Mouse (Mus musculus): ENCODE results near the gene Ddb2. TPM values are rescaled to one million over a fixed set of nuclear protein-coding genes. Genes with fewer than 3 reads are reported as not detected.
A peak's percentile ranks its signal among the peaks of the same experiment; 100 is the strongest.

Ddb2 gene
- polyA plus RNA-seq, 1 experiment: 1.2 TPM

GRCm38 (mm10) chr2:91182405-91183147 is 54.2 kb downstream of the Ddb2 start:
- TF ChIP-seq CTCF (IDR thresholded peaks at IDR 0.05; ENCODE audit: control insufficient read depth, insufficient read depth, insufficient read length): no peak
- TF ChIP-seq MAX (IDR thresholded peaks at IDR 0.05): no peak
- TF ChIP-seq FOSL1 (IDR thresholded peaks at IDR 0.05; ENCODE audit: insufficient read depth, low read length, poor library complexity, severe bottlenecking): no peak
- no peak for TF ChIP-seq MYOD1 (IDR thresholded peaks at IDR 0.05; ENCODE audit: control insufficient read depth, insufficient read length, low read depth)
- no peak for TF ChIP-seq MYOG (IDR thresholded peaks at IDR 0.05; ENCODE audit: control insufficient read depth, extremely low read depth, insufficient read length)
- TF ChIP-seq USF1 (IDR thresholded peaks at IDR 0.05; ENCODE audit: low read depth): no peak
- TF ChIP-seq CEBPB (IDR thresholded peaks at IDR 0.05; ENCODE audit: low read depth): no peak
- H3K4me3 ChIP-seq (ENCODE audit: insufficient read depth, poor library complexity, severe bottlenecking): peak overlapping the region; percentile 74
- no peaks in the 10 kb centered on the region for H3K79me3 ChIP-seq (ENCODE audit: low read depth)
- peaks cover 4% of the 10 kb centered on the region for H3K36me3 ChIP-seq (ENCODE audit: control insufficient read depth, insufficient read depth)
- no peaks in the 10 kb centered on the region for H3K27me3 ChIP-seq (ENCODE audit: control insufficient read depth, insufficient read depth, insufficient read length)
- peaks cover 7% of the 10 kb centered on the region for H3K79me2 ChIP-seq (ENCODE audit: control insufficient read depth, insufficient read depth)
- peak overlapping the region; percentile 60 for H3ac ChIP-seq (ENCODE audit: control insufficient read depth, insufficient read length, low read depth)

GRCm38 (mm10) chr2:91182016-91182404 is 54.8 kb downstream of the Ddb2 start:
- Histone ChIP-seq H3K36me3 (ENCODE audit: control insufficient read depth, insufficient read depth) (peaks cover 5% of the 10 kb centered on the region), H3K79me2 (ENCODE audit: control insufficient read depth, insufficient read depth) (peaks cover 7% of the 10 kb centered on the region), H3ac (ENCODE audit: control insufficient read depth, insufficient read length, low read depth) (peak overlapping the region; percentile 41), H3K79me3 (ENCODE audit: low read depth) (no peaks in the 10 kb centered on the region), H3K27me3 (ENCODE audit: control insufficient read depth, insufficient read depth, insufficient read length) (no peaks in the 10 kb centered on the region), H3K4me3 (ENCODE audit: insufficient read depth, poor library complexity, severe bottlenecking) (peak overlapping the region; percentile 74)
- no peak for TF ChIP-seq FOSL1 (IDR thresholded peaks at IDR 0.05; ENCODE audit: insufficient read depth, low read length, poor library complexity, severe bottlenecking)
- no peak for TF ChIP-seq CTCF (IDR thresholded peaks at IDR 0.05; ENCODE audit: control insufficient read depth, insufficient read depth, insufficient read length)
- no peak for TF ChIP-seq MYOD1 (IDR thresholded peaks at IDR 0.05; ENCODE audit: control insufficient read depth, insufficient read length, low read depth)
- TF ChIP-seq USF1 (IDR thresholded peaks at IDR 0.05; ENCODE audit: low read depth): no peak
- no peak for TF ChIP-seq MAX (IDR thresholded peaks at IDR 0.05)
- TF ChIP-seq CEBPB (IDR thresholded peaks at IDR 0.05; ENCODE audit: low read depth): no peak
- TF ChIP-seq MYOG (IDR thresholded peaks at IDR 0.05; ENCODE audit: control insufficient read depth, extremely low read depth, insufficient read length): no peak

- H3K79me2 ChIP-seq (ENCODE audit: control insufficient read depth, insufficient read depth): peaks cover 7% of the 10 kb centered on the region
Observed at GRCm38 (mm10) chr2:91180706-91181105, 56.1 kb downstream of the Ddb2 start.

GRCm38 (mm10) chr2:91179825-91180224 is 57.0 kb downstream of the Ddb2 start:
- Histone ChIP-seq H3K79me3 (ENCODE audit: low read depth) (no peaks in the 10 kb centered on the region), H3K4me3 (ENCODE audit: insufficient read depth, poor library complexity, severe bottlenecking) (no peak overlapping the region), H3K27me3 (ENCODE audit: control insufficient read depth, insufficient read depth, insufficient read length) (no peaks in the 10 kb centered on the region), H3ac (ENCODE audit: control insufficient read depth, insufficient read length, low read depth) (no peak overlapping the region), H3K79me2 (ENCODE audit: control insufficient read depth, insufficient read depth) (peaks cover 7% of the 10 kb centered on the region), H3K36me3 (ENCODE audit: control insufficient read depth, insufficient read depth) (peaks cover 9% of the 10 kb centered on the region)
- TF ChIP-seq USF1 (IDR thresholded peaks at IDR 0.05; ENCODE audit: low read depth): no peak
- TF ChIP-seq CTCF (IDR thresholded peaks at IDR 0.05; ENCODE audit: control insufficient read depth, insufficient read depth, insufficient read length): no peak
- no peak for TF ChIP-seq MYOD1 (IDR thresholded peaks at IDR 0.05; ENCODE audit: control insufficient read depth, insufficient read length, low read depth)
- TF ChIP-seq MAX (IDR thresholded peaks at IDR 0.05): no peak
- no peak for TF ChIP-seq MYOG (IDR thresholded peaks at IDR 0.05; ENCODE audit: control insufficient read depth, extremely low read depth, insufficient read length)
- TF ChIP-seq CEBPB (IDR thresholded peaks at IDR 0.05; ENCODE audit: low read depth): no peak
- TF ChIP-seq FOSL1 (IDR thresholded peaks at IDR 0.05; ENCODE audit: insufficient read depth, low read length, poor library complexity, severe bottlenecking): no peak

More at GRCm38 (mm10) chr2:91180706-91181105, 56.1 kb downstream of the Ddb2 start:
- Histone ChIP-seq H3K36me3 (ENCODE audit: control insufficient read depth, insufficient read depth) (peaks cover 5% of the 10 kb centered on the region), H3K27me3 (ENCODE audit: control insufficient read depth, insufficient read depth, insufficient read length) (no peaks in the 10 kb centered on the region), H3ac (ENCODE audit: control insufficient read depth, insufficient read length, low read depth) (no peak overlapping the region), H3K4me3 (ENCODE audit: insufficient read depth, poor library complexity, severe bottlenecking) (no peak overlapping the region), H3K79me3 (ENCODE audit: low read depth) (no peaks in the 10 kb centered on the region)
- no peak for TF ChIP-seq FOSL1 (IDR thresholded peaks at IDR 0.05; ENCODE audit: insufficient read depth, low read length, poor library complexity, severe bottlenecking)
- TF ChIP-seq CTCF (IDR thresholded peaks at IDR 0.05; ENCODE audit: control insufficient read depth, insufficient read depth, insufficient read length): no peak
- TF ChIP-seq MAX (IDR thresholded peaks at IDR 0.05): no peak
- no peak for TF ChIP-seq CEBPB (IDR thresholded peaks at IDR 0.05; ENCODE audit: low read depth)
- no peak for TF ChIP-seq USF1 (IDR thresholded peaks at IDR 0.05; ENCODE audit: low read depth)
- TF ChIP-seq MYOG (IDR thresholded peaks at IDR 0.05; ENCODE audit: control insufficient read depth, extremely low read depth, insufficient read length): no peak
- TF ChIP-seq MYOD1 (IDR thresholded peaks at IDR 0.05; ENCODE audit: control insufficient read depth, insufficient read length, low read depth): no peak

- Histone ChIP-seq H3K79me3 (ENCODE audit: low read depth) (no peaks in the 10 kb centered on the region), H3K4me3 (ENCODE audit: insufficient read depth, poor library complexity, severe bottlenecking) (no peak overlapping the region), H3K36me3 (ENCODE audit: control insufficient read depth, insufficient read depth) (peaks cover 17% of the 10 kb centered on the region), H3ac (ENCODE audit: control insufficient read depth, insufficient read length, low read depth) (no peak overlapping the region), H3K27me3 (ENCODE audit: control insufficient read depth, insufficient read depth, insufficient read length) (no peaks in the 10 kb centered on the region), H3K79me2 (ENCODE audit: control insufficient read depth, insufficient read depth) (no peaks in the 10 kb centered on the region)
- TF ChIP-seq USF1 (IDR thresholded peaks at IDR 0.05; ENCODE audit: low read depth) (no peak), FOSL1 (IDR thresholded peaks at IDR 0.05; ENCODE audit: insufficient read depth, low read length, poor library complexity, severe bottlenecking) (no peak), CTCF (IDR thresholded peaks at IDR 0.05; ENCODE audit: control insufficient read depth, insufficient read depth, insufficient read length) (no peak), CEBPB (IDR thresholded peaks at IDR 0.05; ENCODE audit: low read depth) (no peak), MYOG (IDR thresholded peaks at IDR 0.05; ENCODE audit: control insufficient read depth, extremely low read depth, insufficient read length) (no peak), MAX (IDR thresholded peaks at IDR 0.05) (no peak)
Observed at GRCm38 (mm10) chr2:91176234-91176633, 60.5 kb downstream of the Ddb2 start.

Measured in C2C12 (cell line).